Mouse (Mus musculus) colon, adult 2 months (tissue): ENCODE measurements around the gene Mrpl4. TPM values are rescaled to one million over a fixed set of nuclear protein-coding genes. Genes with fewer than 3 reads are reported as not detected.

ENCODE experiments used
- polyA plus RNA-seq: library from polyadenylated mRNA; depleted of rRNA; stranded (reverse); fragments of >200 nt; gene quantifications from 2 replicates; pipeline ENCODE4 v1.2.3, GENCODE M21; 2012; rRNA removed

The Mrpl4 gene
- polyA plus RNA-seq = 92.4 and 92.9 TPM in 2 replicates

GRCm38 (mm10) chr9:21002627-21003551, at the start of gene Mrpl4:
TSS of gene Mrpl4 (plus strand) at chr9:21002738.

GRCm38 (mm10) chr9:20959430-20959938, 43.1 kb upstream of the Mrpl4 start, which contains the start of gene Dnmt1:
TSS of gene Dnmt1 (minus strand) at chr9:20959888.

GRCm38 (mm10) chr9:20976216-20976960, 26.1 kb upstream of the Mrpl4 start, which contains the start of gene S1pr2:
TSS of gene S1pr2 (minus strand) at chr9:20976781.

GRCm38 (mm10) chr9:21015571-21016130, 13.1 kb downstream of the Mrpl4 start, which contains the start of gene Icam1:
TSS of gene Icam1 (plus strand) at chr9:21015985.

GRCm38 (mm10) chr9:21029291-21030054, 26.9 kb downstream of the Mrpl4 start, which contains the start of gene Icam4:
TSS of gene Icam4 (plus strand) at chr9:21029373.

GRCm38 (mm10) chr9:21031896-21032351, 29.4 kb downstream of the Mrpl4 start, which contains the start of gene Icam5:
TSS of gene Icam5 (plus strand) at chr9:21032073.

Other genes with a start within 250 kb of the Mrpl4 start
- gene Col5a3, start 187.7 kb upstream of the Mrpl4 start, polyA plus RNA-seq = 13.6 and 14.2 TPM in 2 replicates
- gene Rdh8, start 184.2 kb upstream of the Mrpl4 start, polyA plus RNA-seq = not detected in 2 replicates
- gene A230050P20Rik, start 134.1 kb upstream of the Mrpl4 start, polyA plus RNA-seq = 49.2 and 51.0 TPM in 2 replicates
- 6.7 and 9.2 TPM in 2 replicates for gene Angptl6, start 123.0 kb upstream of the Mrpl4 start, polyA plus RNA-seq
- 74.6 and 94.0 TPM in 2 replicates for gene Ppan, start 114.6 kb upstream of the Mrpl4 start, polyA plus RNA-seq
- gene Eif3g, start 104.1 kb upstream of the Mrpl4 start, polyA plus RNA-seq = 106 and 126 TPM in 2 replicates
- 24.0 and 26.8 TPM in 2 replicates for gene Dnmt1, start 42.9 kb upstream of the Mrpl4 start, polyA plus RNA-seq
- 4.5 and 6.1 TPM in 2 replicates for gene S1pr2, start 26.0 kb upstream of the Mrpl4 start, polyA plus RNA-seq
- gene Icam1, start 13.2 kb downstream of the Mrpl4 start, polyA plus RNA-seq = 10.2 and 10.9 TPM in 2 replicates
- gene Icam4, start 26.6 kb downstream of the Mrpl4 start, polyA plus RNA-seq = 0.20 and 0.69 TPM in 2 replicates
- gene Icam5, start 29.3 kb downstream of the Mrpl4 start, polyA plus RNA-seq = 0.17 and 0.27 TPM in 2 replicates
- gene Zglp1, start 64.4 kb downstream of the Mrpl4 start, polyA plus RNA-seq = 0.66 and 1.1 TPM in 2 replicates
- gene Gm49373, start 70.4 kb downstream of the Mrpl4 start, polyA plus RNA-seq = 0.12 and 0.20 TPM in 2 replicates
- gene Fdx1l, start 70.9 kb downstream of the Mrpl4 start, polyA plus RNA-seq = 48.2 and 82.0 TPM in 2 replicates
- 14.2 and 36.9 TPM in 2 replicates for gene Gm38431, start 89.3 kb downstream of the Mrpl4 start, polyA plus RNA-seq
- gene Raver1, start 89.3 kb downstream of the Mrpl4 start, polyA plus RNA-seq = 64.1 and 72.3 TPM in 2 replicates
- 36.9 and 38.6 TPM in 2 replicates for gene Tyk2, start 128.5 kb downstream of the Mrpl4 start, polyA plus RNA-seq
- 44.7 and 52.6 TPM in 2 replicates for gene Cdc37, start 147.2 kb downstream of the Mrpl4 start, polyA plus RNA-seq
- gene Pde4a, start 163.0 kb downstream of the Mrpl4 start, polyA plus RNA-seq = 6.9 and 7.2 TPM in 2 replicates
- 110 and 116 TPM in 2 replicates for gene Keap1, start 236.6 kb downstream of the Mrpl4 start, polyA plus RNA-seq
- 0.17 and 0.19 TPM in 2 replicates for gene S1pr5, start 245.7 kb downstream of the Mrpl4 start, polyA plus RNA-seq